Mouse (Mus musculus) stomach, postnatal 0 days (tissue): ENCODE results near the gene Gm28047.

ENCODE experiments used
- CTCF ChIP-seq: IDR thresholded peaks from 2 replicates; pipeline ENCODE4 v1.5.1; 2016; ENCODE audit warnings: antibody characterized with exemption, low read depth, mild to moderate bottlenecking, moderate library complexity
- EP300 ChIP-seq: optimal IDR thresholded peaks from 2 replicates; pipeline ENCODE3; 2016; ENCODE audit warnings: antibody characterized with exemption

- no peak for TF ChIP-seq CTCF
- TF ChIP-seq EP300, result no peak
Observed at GRCm38 (mm10) chr15:102589826-102590225, 35.0 kb downstream of the Gm28047 start.
